Mouse (Mus musculus) neutrophil, adult 65 days (primary cell): ENCODE data around the gene Olfr768. TPM values are rescaled to one million over a fixed set of nuclear protein-coding genes. Genes with fewer than 3 reads are reported as not detected.

Experiments
- total RNA-seq: library from RNA; stranded (reverse); gene quantifications from 2 replicates; pipeline ENCODE4 v1.2.4, GENCODE M21; 2023

Gene Olfr768
- total RNA-seq = not detected in 2 replicates

DNA sequence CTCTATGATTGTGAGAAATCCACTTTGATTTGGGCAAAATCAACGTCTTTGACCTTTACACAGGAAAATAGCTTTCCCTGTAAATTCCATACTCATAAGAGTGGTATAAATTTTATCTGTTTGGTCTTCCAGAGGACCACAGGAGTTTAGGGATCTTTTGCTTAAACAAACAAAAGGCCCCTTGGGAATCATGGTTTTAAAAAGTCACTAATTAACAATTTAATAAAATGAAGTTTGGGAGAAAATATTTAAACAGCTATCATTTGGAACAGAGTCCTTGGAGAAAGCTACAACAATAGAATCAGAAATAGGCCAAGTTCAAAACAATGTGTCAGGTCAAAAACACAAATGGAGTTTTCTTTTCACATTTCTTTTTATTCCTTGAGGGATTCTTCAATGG, at the start of gene Olfr768:
Gene Olfr768, minus strand, starts transcription at position 101 of the 400 bp plus-strand sequence.

DNA sequence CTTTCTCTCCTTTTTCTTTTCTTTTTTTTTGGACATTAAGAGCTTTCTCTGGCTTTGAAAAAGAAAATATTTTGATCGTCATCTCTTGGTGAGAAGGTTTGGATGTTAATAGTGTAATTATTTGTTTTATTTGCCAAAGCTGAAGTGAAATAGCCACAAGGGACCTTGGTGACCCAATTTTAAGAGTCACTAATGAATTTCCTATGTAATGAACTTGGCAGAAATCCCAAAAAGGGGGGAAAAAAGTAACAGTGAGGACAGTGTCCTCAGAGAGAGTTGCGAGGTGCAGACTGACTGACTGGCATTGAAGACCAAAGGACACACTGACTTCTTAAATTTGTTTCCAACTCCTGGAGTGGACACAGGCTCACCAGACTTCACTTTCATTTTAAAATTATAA, 39.7 kb upstream of the Olfr768 start, which contains the start of gene Olfr770:
Gene Olfr770, minus strand, starts transcription at position 101 of the 400 bp plus-strand sequence.

DNA sequence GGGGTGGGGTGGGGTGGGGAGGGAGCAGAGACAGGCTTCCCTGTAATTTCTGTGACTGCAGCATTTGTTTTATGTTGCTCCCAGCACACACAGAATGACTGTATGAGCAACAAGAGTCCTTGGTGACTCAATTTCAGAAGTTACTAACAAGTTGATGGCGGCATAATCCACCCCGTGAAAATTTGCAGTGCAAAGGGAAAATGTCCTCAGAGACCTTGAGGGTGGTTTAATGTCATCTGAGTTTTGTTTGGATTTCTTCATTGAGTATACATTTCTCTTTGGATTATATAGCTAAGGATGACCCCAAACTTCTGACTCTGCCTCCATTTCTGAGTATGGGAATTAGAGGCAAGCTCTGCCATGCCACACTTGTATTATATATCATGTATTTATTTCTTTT, 18.6 kb upstream of the Olfr768 start, which contains the start of gene Olfr769:
Gene Olfr769, minus strand, starts transcription at position 101 of the 400 bp plus-strand sequence.

DNA sequence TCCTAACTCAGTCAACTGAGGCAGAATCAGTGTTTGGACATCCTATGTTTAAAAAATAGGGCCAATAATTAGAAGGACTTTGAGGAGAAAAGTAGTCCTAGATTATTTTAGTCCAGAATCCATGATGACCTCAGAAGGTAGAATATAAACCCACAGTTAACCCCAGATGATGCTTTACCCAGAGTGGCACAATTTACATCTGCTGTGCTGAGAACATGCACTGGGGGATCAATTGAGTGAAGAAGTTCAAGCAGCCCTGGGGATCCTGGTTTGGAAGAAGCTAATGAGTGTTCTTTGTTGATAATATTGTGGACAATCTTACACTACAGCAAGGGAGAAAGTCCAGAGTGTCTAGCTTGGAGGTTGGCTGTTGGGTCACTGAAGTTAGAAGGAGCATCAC, 16.4 kb downstream of the Olfr768 start, which contains the start of gene Olfr767:
Gene Olfr767, minus strand, starts transcription at position 101 of the 400 bp plus-strand sequence.

DNA sequence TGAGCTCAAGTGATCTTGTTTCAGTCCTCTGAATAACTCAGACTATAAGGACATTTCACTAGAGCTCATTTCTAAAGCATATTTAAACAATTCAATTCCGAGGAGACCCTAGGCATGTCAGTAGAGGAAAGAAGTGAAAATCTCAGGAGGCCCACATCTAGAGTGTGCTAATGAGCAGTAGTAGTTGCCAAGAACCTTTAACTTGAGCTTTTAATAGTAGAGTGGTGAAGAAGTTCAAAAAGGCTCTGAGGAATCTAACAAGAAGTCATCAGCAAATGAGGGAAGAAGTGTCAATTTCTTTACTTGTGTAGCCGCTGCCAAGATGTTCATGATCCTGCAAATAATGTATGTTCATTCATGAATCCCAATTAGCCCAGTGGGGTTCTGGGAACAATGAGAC, 30.3 kb downstream of the Olfr768 start, which contains the start of gene Olfr766-ps1:
Gene Olfr766-ps1, minus strand, starts transcription at position 101 of the 400 bp plus-strand sequence.

DNA sequence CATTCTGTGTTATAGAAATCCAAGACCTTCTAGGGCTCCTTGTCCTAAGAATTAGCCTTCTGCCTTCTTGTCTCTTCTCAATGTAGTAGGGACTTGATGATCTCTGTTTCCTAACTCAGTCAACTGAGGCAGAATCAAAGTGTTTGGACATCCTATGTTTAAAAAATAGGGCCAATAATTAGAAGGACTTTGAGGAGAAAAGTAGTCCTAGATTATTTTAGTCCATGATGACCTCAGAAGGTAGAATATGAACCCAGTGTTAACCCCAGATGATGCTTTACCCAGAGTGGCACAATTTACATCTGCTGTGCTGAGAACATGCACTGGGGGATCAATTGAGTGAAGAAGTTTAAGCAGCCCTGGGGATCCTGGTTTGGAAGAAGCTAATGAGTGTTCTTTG, 49.3 kb downstream of the Olfr768 start, which contains the start of gene Olfr765:
Gene Olfr765, minus strand, starts transcription at position 101 of the 400 bp plus-strand sequence.

Other genes starting within 250 kb of the Olfr768 start
- gene Gdf11, start 207.7 kb downstream of the Olfr768 start, total RNA-seq = 0.09 and 0.16 TPM in 2 replicates
- 149 and 180 TPM in 2 replicates for gene Cd63, start 198.4 kb downstream of the Olfr768 start, total RNA-seq
- gene Rdh5, start 176.5 kb downstream of the Olfr768 start, total RNA-seq = 3.3 and 5.5 TPM in 2 replicates
- gene Bloc1s1, start 175.3 kb downstream of the Olfr768 start, total RNA-seq = 81.6 and 81.7 TPM in 2 replicates
- 0.13 TPM in 1 of 2 replicates, not detected in the other for gene Itga7, start 165.6 kb downstream of the Olfr768 start, total RNA-seq
- gene Mettl7b, start 138.4 kb downstream of the Olfr768 start, total RNA-seq = not detected in 2 replicates
- gene Olfr9, start 109.9 kb downstream of the Olfr768 start, total RNA-seq = not detected in 2 replicates
- gene Olfr763, start 88.6 kb downstream of the Olfr768 start, total RNA-seq = not detected in 2 replicates
- gene Olfr764-ps1, start 59.5 kb downstream of the Olfr768 start, total RNA-seq = not detected in 2 replicates
- not detected in 2 replicates for gene Olfr765, start 49.4 kb downstream of the Olfr768 start, total RNA-seq
- gene Olfr766-ps1, start 30.4 kb downstream of the Olfr768 start, total RNA-seq = not detected in 2 replicates
- gene Olfr767, start 16.5 kb downstream of the Olfr768 start, total RNA-seq = 0.09 TPM in 1 of 2 replicates, not detected in the other
- gene Olfr769, start 18.5 kb upstream of the Olfr768 start, total RNA-seq = not detected in 2 replicates
- gene Olfr770, start 39.6 kb upstream of the Olfr768 start, total RNA-seq = not detected in 2 replicates
- not detected in 2 replicates for gene Olfr771, start 65.4 kb upstream of the Olfr768 start, total RNA-seq
- gene Olfr772, start 78.5 kb upstream of the Olfr768 start, total RNA-seq = not detected in 2 replicates
- gene Olfr773, start 88.0 kb upstream of the Olfr768 start, total RNA-seq = not detected in 2 replicates
- gene Olfr774, start 136.8 kb upstream of the Olfr768 start, total RNA-seq = not detected in 2 replicates
- not detected in 2 replicates for gene Olfr775, start 149.0 kb upstream of the Olfr768 start, total RNA-seq
- not detected in 2 replicates for gene Olfr776, start 159.8 kb upstream of the Olfr768 start, total RNA-seq
- gene Olfr777, start 172.1 kb upstream of the Olfr768 start, total RNA-seq = not detected in 2 replicates
- gene Olfr780, start 218.7 kb upstream of the Olfr768 start, total RNA-seq = not detected in 2 replicates
- gene Olfr781, start 229.5 kb upstream of the Olfr768 start, total RNA-seq = not detected in 2 replicates
- gene Olfr782, start 249.5 kb upstream of the Olfr768 start, total RNA-seq = not detected in 2 replicates